ENCODE assay signal across 8 mouse cellular contexts in the genomic region with DNA sequence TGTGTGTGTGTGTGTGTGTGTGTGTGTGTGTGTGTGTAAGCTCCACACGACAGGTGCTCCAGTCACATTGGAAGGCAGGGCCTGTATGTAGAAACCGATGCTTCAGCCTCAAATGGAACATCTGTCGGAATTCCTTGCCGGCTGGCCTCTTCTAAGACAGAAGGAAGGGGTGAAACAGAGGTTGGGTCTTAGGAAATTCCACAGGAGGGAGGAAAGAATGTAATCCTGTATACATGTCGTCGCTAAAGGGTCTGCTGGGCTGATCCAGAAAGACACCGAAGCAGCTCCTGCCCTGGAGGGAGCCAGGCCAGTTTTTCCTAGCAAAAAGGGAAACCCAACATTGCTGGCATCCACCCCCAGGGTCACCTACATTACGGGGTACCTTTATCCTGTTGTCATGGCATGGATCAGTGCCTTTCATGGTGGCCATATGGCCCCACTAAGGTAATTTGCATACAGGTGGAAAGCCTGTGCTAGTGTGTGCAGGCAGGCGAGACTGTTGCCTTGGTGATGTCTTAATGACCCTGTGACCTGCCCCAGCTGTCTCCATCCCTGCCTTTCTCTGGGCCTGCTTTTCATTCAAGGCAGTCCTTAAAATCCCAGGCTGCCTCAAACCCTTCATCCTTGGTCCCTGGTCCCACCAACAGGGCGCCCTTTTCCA. TPM values are rescaled to one million over a fixed set of nuclear protein-coding genes. Genes with fewer than 3 reads are reported as not detected.
A peak's percentile ranks its signal among the peaks of the same experiment; 100 is the strongest.
DNase-seq lines count a peak whose midpoint lies in the region; ATAC-seq lines count a peak whose summit lies in the region.

No protein-coding gene starts in this region.

- peak overlapping the region; percentile 27 for H3K4me2 ChIP-seq in heart, embryonic 11.5 days
- peak overlapping the region; percentile 41 for H3K4me2 ChIP-seq in forebrain, embryonic 13.5 days

- H3K4me1 ChIP-seq in heart, embryonic 11.5 days (ENCODE audit: control insufficient read depth, insufficient read depth, low read length), result peaks cover 18% of the 10 kb centered on the region
- H3K4me1 ChIP-seq in forebrain, embryonic 13.5 days, result peaks cover 53% of the 10 kb centered on the region

- DNase-seq in heart, postnatal 25 days (ENCODE audit: low spot score), result no peak
- DNase-seq in kidney, postnatal 25 days, result peak; percentile 50 to 76
- peak; percentile 76 for DNase-seq in neural tube, embryonic 10.5 days (ENCODE audit: extremely low spot score, low spot score)
- DNase-seq in cerebellum, adult 18-20 months, result no peak
- no peak for DNase-seq in gastrocnemius, postnatal 25 days
- no peak for DNase-seq in adrenal gland, adult (ENCODE audit: inconsistent age in 2 of 2, low spot score in 1 of 2)

- H3K9ac ChIP-seq in heart, embryonic 11.5 days (ENCODE audit: low read depth, low read length), result no peak overlapping the region
- peak overlapping the region; percentile 40 for H3K9ac ChIP-seq in forebrain, embryonic 13.5 days

- H3K36me3 ChIP-seq in heart, embryonic 11.5 days (ENCODE audit: control insufficient read depth, insufficient read depth, low read length), result peaks cover 13% of the 10 kb centered on the region
- H3K36me3 ChIP-seq in forebrain, embryonic 13.5 days (ENCODE audit: poor library complexity, severe bottlenecking), result peaks cover 41% of the 10 kb centered on the region

- no peaks in the 10 kb centered on the region for H3K9me3 ChIP-seq in heart, embryonic 11.5 days (replicated peaks; ENCODE audit: control insufficient read depth, low read length)
- H3K9me3 ChIP-seq in forebrain, embryonic 13.5 days (replicated peaks), result no peaks in the 10 kb centered on the region

- no peaks in the 10 kb centered on the region for H3K27me3 ChIP-seq in heart, embryonic 11.5 days (ENCODE audit: control insufficient read depth, insufficient read depth, low read length)
- no peaks in the 10 kb centered on the region for H3K27me3 ChIP-seq in forebrain, embryonic 13.5 days

- intact Hi-C loops in heart, postnatal 25 days (cut with DNase I), result loop anchor here (5.0 kb wide), 1 partner anchor 227 kb away; no protein-coding TSS in a partner anchor

- H3K4me3 ChIP-seq in heart, embryonic 11.5 days (ENCODE audit: low read depth, low read length), result no peak overlapping the region
- no peak overlapping the region for H3K4me3 ChIP-seq in forebrain, embryonic 13.5 days

- 56% methylated on average over 10 of the region's 10 CpGs for WGBS in heart, embryonic 11.5 days (ENCODE audit: insufficient replicate concordance)
- 7% methylated on average over 10 of the region's 10 CpGs for WGBS in forebrain, embryonic 13.5 days

- no peak overlapping the region for H3K27ac ChIP-seq in heart, embryonic 11.5 days (ENCODE audit: low read depth, low read length)
- H3K27ac ChIP-seq in forebrain, embryonic 13.5 days, result peak overlapping the region; percentile 81

- ATAC-seq in heart, embryonic 11.5 days (replicated peaks; ENCODE audit: insufficient number of reproducible peaks, low FRiP score, low TSS enrichment), result no peak
- ATAC-seq in forebrain, embryonic 13.5 days, result peak; percentile 60

RNA-seq across cellular contexts. Expression of a gene that starts 3.4 kb away (rescaled TPM):
- polyA plus RNA-seq in heart, embryonic 11.5 days (2014; fragmentation: Nextera tagmentation; extraction: Ambion mirVana), result 1.2 and 1.7 TPM in 2 replicates
- 1 to 10 TPM; 7.1 to 8.7 TPM for total RNA-seq in heart, postnatal 25 days (2021)
- polyA plus RNA-seq in forebrain, embryonic 13.5 days (2015; fragmentation: Nextera tagmentation; extraction: Ambion mirVana), result 12.5 and 12.6 TPM in 2 replicates
- total RNA-seq in gastrocnemius, postnatal 25 days (2021), result 1 to 10 TPM; 1.9 to 2.1 TPM

RNA-seq across cellular contexts. Expression of a gene that starts 3.7 kb away (rescaled TPM):
- polyA plus RNA-seq in heart, embryonic 11.5 days (2014; fragmentation: Nextera tagmentation; extraction: Ambion mirVana), result 41.1 and 41.8 TPM in 2 replicates
- 1 to 10 TPM; 6.1 to 8.1 TPM for total RNA-seq in heart, postnatal 25 days (2021)
- polyA plus RNA-seq in forebrain, embryonic 13.5 days (2015; fragmentation: Nextera tagmentation; extraction: Ambion mirVana), result 52.0 and 59.7 TPM in 2 replicates
- 1 to 10 TPM; 1.5 to 4.8 TPM for total RNA-seq in gastrocnemius, postnatal 25 days (2021)

RNA-seq across cellular contexts. Expression of a gene that starts 10.6 kb away (rescaled TPM):
- polyA plus RNA-seq in heart, embryonic 11.5 days (2014; fragmentation: Nextera tagmentation; extraction: Ambion mirVana), result 4.1 and 4.6 TPM in 2 replicates
- total RNA-seq in heart, postnatal 25 days (2021), result 10 to 100 TPM; 76.6 to 80.9 TPM
- polyA plus RNA-seq in forebrain, embryonic 13.5 days (2015; fragmentation: Nextera tagmentation; extraction: Ambion mirVana), result 14.8 and 15.3 TPM in 2 replicates
- total RNA-seq in gastrocnemius, postnatal 25 days (2021), result 10 to 100 TPM; 58.9 to 61.8 TPM

RNA-seq across cellular contexts. Expression of a gene that starts 16.4 kb away (rescaled TPM):
- 30.3 and 31.2 TPM in 2 replicates for polyA plus RNA-seq in heart, embryonic 11.5 days (2014; fragmentation: Nextera tagmentation; extraction: Ambion mirVana)
- 10 to 100 TPM; 34.4 to 42.7 TPM for total RNA-seq in heart, postnatal 25 days (2021)
- 31.3 and 32.4 TPM in 2 replicates for polyA plus RNA-seq in forebrain, embryonic 13.5 days (2015; fragmentation: Nextera tagmentation; extraction: Ambion mirVana)
- 10 to 100 TPM; 18.2 to 20.1 TPM for total RNA-seq in gastrocnemius, postnatal 25 days (2021)

RNA-seq across cellular contexts. Expression of a gene that starts 30.6 kb away (rescaled TPM):
- polyA plus RNA-seq in heart, embryonic 11.5 days (2014; fragmentation: Nextera tagmentation; extraction: Ambion mirVana), result 83.0 and 83.4 TPM in 2 replicates
- total RNA-seq in heart, postnatal 25 days (2021), result 10 to 100 TPM; 11.5 to 12.2 TPM
- polyA plus RNA-seq in forebrain, embryonic 13.5 days (2015; fragmentation: Nextera tagmentation; extraction: Ambion mirVana), result 97.1 and 99.3 TPM in 2 replicates
- 1 to 10 TPM; 3.3 to 6.6 TPM for total RNA-seq in gastrocnemius, postnatal 25 days (2021)

Comparison
In these comparisons a context has a peak if more than half of its experiments do, and no peak if none do; other contexts are left out.
1. DNase-seq: peak in kidney, postnatal 25 days (2 of 2) and neural tube, embryonic 10.5 days (single experiment); none in heart, postnatal 25 days (single experiment), cerebellum, adult 18-20 months (0 of 2), gastrocnemius, postnatal 25 days (single experiment) and adrenal gland, adult (0 of 2).